Mouse (Mus musculus) right cerebral cortex, postnatal 4 days (tissue): Measurements from ENCODE around the gene L3mbtl1.

Experiments used
- DNase-seq: peaks from one replicate; pipeline ENCODE4 v3.0.0-alpha.2; 2022

L3mbtl1 gene

DNA sequence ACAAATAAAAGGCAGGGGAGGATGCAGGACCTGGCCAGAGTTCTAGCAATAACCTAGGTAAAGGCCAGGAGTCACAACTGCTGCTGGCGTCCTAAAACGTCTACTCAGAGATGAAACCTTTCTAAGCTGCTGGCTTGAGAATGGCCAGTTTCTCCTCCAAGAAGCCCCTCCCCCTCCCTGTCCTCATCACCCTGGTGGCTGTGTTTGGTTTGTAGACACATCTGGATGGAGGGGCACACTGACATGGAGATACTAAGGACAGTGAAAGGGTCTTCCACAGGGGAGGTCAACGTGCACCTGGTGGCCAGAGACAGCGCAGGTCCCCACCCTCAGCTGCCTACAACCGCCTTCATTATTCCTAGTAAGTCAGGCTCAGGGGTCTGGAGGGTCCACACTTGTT, 3.7 kb downstream of the L3mbtl1 start:
- no peak for DNase-seq

GRCm38 (mm10) chr2:162947736-162948135, 4.5 kb downstream of the L3mbtl1 start:
- DNase-seq, result peak; percentile 38

- no peak for DNase-seq
These were observed 4.9 kb downstream of the L3mbtl1 start for GRCm38 (mm10) chr2:162948221-162948620.

GRCm38 (mm10) chr2:162950776-162951175, 7.5 kb downstream of the L3mbtl1 start:
- DNase-seq, result no peak

DNA sequence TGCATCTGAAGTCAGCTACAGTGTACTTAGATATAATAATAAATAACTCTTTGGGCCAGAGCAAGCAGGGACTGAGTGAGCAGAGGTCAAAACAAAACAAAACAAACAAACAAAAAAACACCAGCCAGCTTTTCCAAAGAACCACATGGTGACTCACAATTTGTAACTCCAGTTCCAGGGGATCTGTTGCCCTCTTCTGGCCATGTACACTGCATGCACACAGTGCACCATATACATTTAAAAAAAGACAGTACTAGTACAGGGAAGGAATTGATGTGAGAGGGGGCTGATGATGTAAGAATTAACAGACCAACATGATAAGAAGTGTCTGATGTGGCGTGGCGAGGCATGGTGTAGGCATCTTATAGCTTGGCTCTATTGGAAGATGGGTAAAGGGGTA, 13.6 kb downstream of the L3mbtl1 start:
- DNase-seq, result no peak

DNA sequence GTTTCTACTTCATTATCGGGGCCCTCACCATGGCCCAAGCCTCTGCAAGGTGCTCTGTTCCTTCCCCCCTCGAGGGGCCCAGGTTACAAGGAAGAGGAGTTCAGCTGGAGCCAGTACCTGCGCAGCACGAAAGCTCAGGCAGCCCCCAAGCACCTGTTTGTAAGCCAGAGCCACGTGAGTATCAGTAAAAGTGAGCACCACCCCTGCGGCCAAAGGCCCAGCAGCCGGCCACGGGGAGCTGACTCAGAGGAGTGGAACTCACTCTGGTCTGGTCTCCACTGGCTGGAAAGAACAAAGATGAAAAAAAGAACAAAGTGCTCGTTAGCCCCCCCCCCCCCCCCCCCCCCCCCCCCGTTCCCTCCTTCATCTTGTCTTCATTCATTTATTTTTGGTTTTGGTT, 18.0 kb downstream of the L3mbtl1 start:
- no peak for DNase-seq

DNA sequence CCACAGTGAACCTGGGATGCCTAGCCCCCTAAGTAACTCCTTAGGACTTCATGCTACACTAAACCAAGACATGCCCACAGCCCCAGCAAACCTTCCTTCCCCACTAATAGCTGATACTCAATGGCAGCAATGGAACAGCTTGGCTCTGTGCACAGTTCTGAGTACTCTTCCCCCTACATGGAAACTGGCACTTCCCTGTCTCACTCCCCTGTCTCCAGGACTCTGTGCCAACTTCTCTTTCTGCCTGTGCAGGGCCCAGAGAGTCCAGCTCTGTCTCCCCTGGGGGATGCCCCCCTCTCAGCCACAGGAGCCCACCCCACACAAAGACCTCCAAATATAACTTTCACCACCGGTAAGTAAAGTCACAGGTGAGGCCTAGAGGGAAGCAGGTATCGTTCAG, 23.5 kb downstream of the L3mbtl1 start:
- no peak for DNase-seq

- no peak for DNase-seq
These were observed 25.1 kb downstream of the L3mbtl1 start for GRCm38 (mm10) chr2:162968357-162968756.

GRCm38 (mm10) chr2:162969101-162969500, 25.8 kb downstream of the L3mbtl1 start:
- DNase-seq, result no peak

GRCm38 (mm10) chr2:162970896-162971295, 27.6 kb downstream of the L3mbtl1 start:
- DNase-seq, result no peak

- DNase-seq, result no peak
These were observed 29.5 kb downstream of the L3mbtl1 start for GRCm38 (mm10) chr2:162972752-162973151.

DNA sequence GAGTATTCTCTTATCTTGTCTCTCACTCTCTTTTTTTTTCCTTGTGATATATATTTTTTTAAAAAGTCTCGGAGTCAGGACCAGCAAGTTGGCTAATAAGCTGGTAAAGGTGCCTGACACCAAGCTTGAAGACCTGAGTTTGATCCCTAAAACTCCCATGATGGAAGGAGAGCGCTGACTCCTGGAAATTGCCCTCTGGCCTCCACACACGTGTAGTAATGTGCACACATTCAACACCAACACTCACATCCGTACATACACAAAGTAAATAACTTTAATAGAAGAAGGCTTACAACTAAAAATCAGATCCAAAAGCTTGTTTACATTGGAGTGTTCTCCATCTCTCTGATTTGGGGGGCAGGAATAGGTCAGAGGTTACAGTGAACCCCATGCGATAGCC, 29.9 kb downstream of the L3mbtl1 start:
- DNase-seq, result no peak

DNA sequence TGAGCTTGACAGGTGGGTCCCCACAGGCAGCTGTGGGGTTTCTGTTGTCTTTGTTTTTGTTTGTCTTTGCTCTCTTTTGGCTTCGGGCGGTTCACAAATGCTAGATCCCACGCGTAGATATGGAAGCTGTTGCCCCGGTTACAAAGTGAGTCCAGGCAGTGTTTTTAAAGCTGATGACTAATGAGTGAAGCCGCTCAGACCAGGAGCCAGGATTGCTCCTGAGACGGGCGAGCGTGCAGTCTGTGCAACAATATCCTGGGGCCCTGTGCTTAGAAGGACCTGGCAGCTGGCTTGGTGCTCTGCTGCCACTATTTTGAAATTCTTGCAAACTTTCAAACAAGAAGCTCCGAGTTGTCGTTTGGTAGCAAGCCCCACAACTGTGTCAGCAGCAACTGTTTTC, 30.4 kb downstream of the L3mbtl1 start:
- DNase-seq, result no peak

GRCm38 (mm10) chr2:162975157-162975775, 32.0 kb downstream of the L3mbtl1 start:
- no peak for DNase-seq

DNA sequence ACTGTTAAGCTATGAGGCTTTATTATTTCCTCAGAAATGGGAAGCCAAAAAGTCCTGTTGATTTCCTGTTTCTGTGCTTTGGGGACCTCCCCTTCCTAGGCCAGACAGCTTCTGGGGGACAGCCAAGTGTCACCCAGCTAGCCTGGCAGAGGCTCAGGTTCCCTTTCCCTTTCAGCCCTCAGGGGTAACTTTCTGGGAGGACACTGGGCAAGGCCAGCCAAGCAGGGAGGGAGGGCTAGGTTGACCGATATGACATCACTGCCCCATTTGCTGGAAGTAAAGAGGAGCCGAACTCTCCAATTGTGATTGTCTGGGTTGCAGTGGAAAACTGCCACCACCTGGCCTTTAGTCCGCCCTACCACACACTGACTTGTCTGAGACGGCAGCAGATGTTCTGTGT, 32.7 kb downstream of the L3mbtl1 start:
- no peak for DNase-seq

GRCm38 (mm10) chr2:162984381-162984780, 41.1 kb downstream of the L3mbtl1 start:
- DNase-seq, result no peak

DNA sequence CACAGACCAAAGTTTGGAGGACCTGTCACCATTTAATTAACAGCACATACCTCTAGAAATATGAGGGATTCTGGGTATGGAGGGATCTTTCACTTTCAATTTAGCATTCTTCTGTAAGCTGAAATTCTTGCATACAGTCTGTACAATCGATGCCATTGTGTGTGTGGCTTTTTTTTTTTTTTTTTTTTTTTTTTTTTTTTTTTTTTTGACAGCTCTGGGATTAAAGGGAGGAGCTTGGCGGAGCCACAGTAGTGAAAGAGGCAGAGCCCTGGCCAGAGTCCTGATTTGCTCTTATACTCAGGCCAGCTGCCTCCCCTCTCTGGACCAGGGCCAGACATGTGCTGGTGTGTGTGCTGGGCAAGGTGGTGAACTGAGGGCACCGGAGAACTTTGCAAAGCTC, 42.7 kb downstream of the L3mbtl1 start:
- peak; percentile 40 for DNase-seq

- DNase-seq, result no peak
These were observed 43.5 kb downstream of the L3mbtl1 start for GRCm38 (mm10) chr2:162986764-162987163.

- no peak for DNase-seq
These were observed 43.9 kb downstream of the L3mbtl1 start, which contains the start of gene Sgk2 for GRCm38 (mm10) chr2:162987218-162987617. Gene Sgk2, plus strand, starts transcription at chr2:162987330.

DNA sequence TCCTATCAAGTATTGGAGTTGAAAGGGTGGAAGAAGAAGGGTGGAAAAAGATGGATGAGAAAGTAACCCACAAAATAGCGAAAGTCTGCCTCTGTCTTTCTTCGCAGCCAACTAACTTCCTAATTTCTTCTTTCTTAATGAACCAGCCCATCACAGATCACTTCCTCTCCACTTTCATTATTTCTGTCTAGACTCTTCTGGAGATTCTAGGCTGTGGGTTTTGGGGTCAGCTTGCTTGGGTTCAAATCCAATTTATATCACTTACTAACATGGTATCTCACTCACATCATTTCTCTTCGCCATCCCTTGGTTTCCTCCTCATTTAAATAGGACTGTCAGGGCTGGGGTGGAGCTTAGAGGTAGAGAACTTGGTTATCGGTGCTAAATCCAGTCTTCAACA, 45.0 kb downstream of the L3mbtl1 start:
- DNase-seq, result no peak

DNA sequence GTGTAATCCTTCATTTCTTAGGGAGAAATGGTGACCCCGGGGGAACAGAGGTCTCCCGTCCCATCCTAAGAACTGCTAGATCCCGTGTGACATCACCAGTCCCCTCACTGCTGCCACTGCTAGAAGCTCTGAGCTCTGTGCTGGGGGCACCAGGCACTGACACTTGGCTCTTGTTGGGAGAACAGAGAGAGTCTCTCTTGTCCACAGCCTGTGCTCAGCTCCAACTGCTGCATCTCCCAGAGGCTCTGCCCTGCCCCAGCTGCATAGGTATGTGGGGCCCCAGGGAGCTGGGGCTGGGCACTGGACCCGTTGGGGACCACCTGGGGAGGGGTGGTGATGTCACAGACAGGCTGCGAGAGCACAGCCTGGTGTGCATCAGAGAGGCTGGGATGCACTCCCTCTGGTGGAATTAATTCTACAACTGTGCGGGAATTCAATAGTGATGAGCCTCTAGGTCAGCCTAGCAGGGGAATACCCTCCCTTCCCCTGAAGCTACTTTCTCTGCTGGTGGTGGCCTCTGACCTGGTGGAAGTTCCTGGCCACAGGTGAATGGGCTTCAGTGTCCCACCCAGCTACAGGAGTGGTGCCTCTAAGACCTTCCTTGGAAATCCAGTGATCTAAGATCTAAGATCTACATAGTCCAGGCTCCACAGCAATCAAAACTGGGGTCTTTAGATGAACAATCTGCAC, 48.3 kb downstream of the L3mbtl1 start:
- no peak for DNase-seq

DNA sequence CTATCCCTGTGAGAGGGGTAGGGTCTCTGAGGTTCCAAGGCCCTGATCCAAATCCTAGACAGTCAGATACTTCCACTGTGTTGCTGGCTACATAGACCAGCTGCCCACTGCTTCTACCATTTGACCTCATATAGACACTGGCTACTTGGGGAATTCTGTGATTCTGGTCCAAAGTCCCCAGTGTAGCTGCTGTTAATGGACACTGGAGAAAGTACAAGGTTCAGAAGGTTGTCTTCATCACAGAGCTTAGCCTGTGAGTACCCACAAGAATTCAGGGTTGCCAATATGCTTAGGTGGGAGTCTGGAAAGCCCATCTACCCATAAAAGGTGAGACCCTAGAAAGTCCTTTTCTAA, 48.8 kb downstream of the L3mbtl1 start:
- no peak for DNase-seq

- DNase-seq, result no peak
These were observed 50.8 kb downstream of the L3mbtl1 start for GRCm38 (mm10) chr2:162993881-162994616.

DNA sequence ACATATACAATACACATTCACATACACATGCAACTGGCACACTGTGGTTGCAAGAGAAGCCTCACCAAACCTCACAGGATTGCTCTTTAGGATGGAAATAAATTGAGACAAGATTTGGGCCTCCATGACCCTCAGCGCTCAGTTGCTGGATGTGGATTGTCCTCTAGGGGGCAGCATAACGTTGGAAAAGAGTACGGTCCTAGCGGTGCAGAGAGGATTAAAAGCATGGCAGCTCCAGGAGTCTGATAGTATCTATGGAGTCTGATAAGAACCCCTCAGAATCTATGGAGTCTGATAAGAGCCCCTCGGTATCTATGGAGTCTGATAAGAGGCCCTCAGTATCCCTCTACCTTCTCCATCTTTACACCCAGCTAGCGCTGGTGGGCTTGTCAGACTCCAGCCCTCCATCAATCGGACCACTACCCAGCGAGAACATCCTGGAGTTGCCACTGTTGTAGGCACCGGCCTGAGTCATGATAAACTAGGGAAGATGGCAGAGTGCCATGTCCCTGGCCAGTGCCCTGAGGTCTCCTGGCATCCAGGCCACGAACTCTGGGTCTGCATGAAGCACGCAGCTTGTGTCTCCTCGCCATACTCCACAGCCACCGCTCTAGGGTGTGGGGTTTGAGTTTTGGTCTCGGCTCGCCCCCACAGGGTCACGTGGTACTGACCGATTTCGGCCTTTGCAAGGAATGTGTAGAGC, 55.4 kb downstream of the L3mbtl1 start:
- DNase-seq, result peak; percentile 61
